Mouse (Mus musculus) neural tube, embryonic 11.5 days (tissue): Measurements from ENCODE around the gene Rad18. TPM values are rescaled to one million over a fixed set of nuclear protein-coding genes. Genes with fewer than 3 reads are reported as not detected.

Source experiments
- ATAC-seq: fragments of 200-750 bp; cut with Nextera tagmentation; 2 replicates; pipeline ENCODE4 v1.8.0; 2017; ENCODE audit warnings: moderate number of reproducible peaks, mild to moderate bottlenecking, moderate TSS enrichment, moderate library complexity; ENCODE audit not compliant: insufficient read depth, low FRiP score, low TSS enrichment
- DNase-seq: peaks from one replicate; pipeline ENCODE4 v3.0.0-alpha.2; 2015; ENCODE audit warnings: low spot score
- H3K27ac ChIP-seq: fragments of 300-500 bp; sonication (generic); 2 replicates; pipeline ENCODE4 v1.5.1; 2014; ENCODE audit warnings: low read depth, mild to moderate bottlenecking, low read length
- H3K27me3 ChIP-seq: fragments of 300-500 bp; sonication (generic); 2 replicates; pipeline ENCODE4 v1.6.1; 2014; ENCODE audit warnings: mild to moderate bottlenecking, low read length, mixed read lengths; ENCODE audit not compliant: control insufficient read depth, insufficient read depth
- H3K36me3 ChIP-seq: fragments of 300-500 bp; sonication (generic); 2 replicates; pipeline ENCODE4 v1.6.1; 2014; ENCODE audit warnings: mild to moderate bottlenecking, low read length, moderate library complexity, mixed read lengths; ENCODE audit not compliant: control insufficient read depth, insufficient read depth
- H3K4me1 ChIP-seq: fragments of 300-500 bp; sonication (generic); 2 replicates; pipeline ENCODE4 v1.6.1; 2014; ENCODE audit warnings: low read length, mixed read lengths; ENCODE audit not compliant: control insufficient read depth, insufficient read depth
- H3K4me2 ChIP-seq: fragments of 300-500 bp; sonication (generic); 2 replicates; pipeline ENCODE4 v1.6.1; 2014; ENCODE audit warnings: low read depth, mild to moderate bottlenecking, moderate library complexity
- H3K4me3 ChIP-seq: fragments of 300-500 bp; sonication (generic); 2 replicates; pipeline ENCODE4 v1.5.1; 2014; ENCODE audit warnings: low read depth, low read length
- H3K9ac ChIP-seq: fragments of 300-500 bp; sonication (generic); 2 replicates; pipeline ENCODE4 v1.6.1; 2014; ENCODE audit warnings: mild to moderate bottlenecking, low read length
- H3K9me3 ChIP-seq: fragments of 300-500 bp; sonication (generic); 2 replicates; pipeline ENCODE4 v1.6.1; 2016; ENCODE audit warnings: low read length; ENCODE audit not compliant: control insufficient read depth
- WGBS: fragments of 180-500 bp; shearing (Covaris S2); extraction: QIAGEN DNeasy Blood & Tissue Kit; methylation state at CpG from one replicate; pipeline ENCODE4 v1.1.7; 2014; 5-methylcytosine and 5-hydroxymethylcytosine counted together
- polyA plus RNA-seq: library from polyadenylated mRNA; unstranded; fragments of >200 nt; fragmentation: Nextera tagmentation; extraction: Ambion mirVana; gene quantifications from 2 replicates; pipeline ENCODE4 v1.2.1, GENCODE M21; 2014

Gene Rad18
- 33.2 and 38.1 TPM in 2 replicates for polyA plus RNA-seq

DNA sequence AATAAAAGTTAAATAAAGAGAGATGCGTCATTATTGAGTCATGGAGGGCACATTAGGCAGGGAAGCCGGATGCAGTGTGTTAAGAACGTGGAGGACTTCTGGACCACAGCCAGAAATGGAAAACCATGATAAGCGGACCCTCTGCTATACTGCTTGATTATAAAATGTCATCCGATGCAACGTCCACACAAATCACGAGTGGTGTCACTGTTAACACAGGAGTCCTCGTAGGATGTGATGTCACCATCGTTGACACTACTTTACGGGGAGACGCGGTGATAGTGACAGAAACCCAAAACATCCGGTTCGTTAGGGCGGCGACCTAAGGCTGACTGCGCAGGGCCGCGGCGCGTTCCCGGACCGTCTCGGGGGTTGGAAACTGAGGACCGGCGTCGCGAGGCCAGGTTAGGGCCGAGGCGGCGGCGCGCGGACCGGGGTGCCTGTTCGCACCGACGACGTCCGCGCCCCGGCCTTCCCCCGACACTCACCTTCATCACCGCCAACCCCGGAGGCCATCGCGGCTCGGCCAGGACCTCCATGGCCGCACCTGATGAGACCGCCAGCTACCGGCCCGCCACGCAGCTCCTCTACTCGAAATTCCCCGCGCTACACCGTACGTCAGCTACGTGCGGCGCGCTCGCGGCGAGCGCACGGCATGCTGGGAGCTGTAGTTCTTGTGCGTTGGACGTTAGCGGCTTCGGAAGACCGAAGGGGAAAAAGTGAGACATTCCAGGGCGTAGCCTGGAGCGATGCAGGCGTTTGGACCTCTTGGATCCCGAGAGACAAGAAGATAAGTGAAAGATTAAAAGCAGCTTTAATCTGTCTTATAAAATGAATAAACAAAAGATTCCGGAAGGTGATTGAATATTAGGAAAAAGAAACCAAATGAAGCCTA, at the start of gene Rad18:
Gene Rad18 (minus strand): TSS at position 631 of the 895 bp plus-strand sequence.
- Histone ChIP-seq H3K4me2 (peak within 1 kb of the TSS; percentile 51), H3K4me3 (peak within 1 kb of the TSS; percentile 77), H3K27ac (no peak within 1 kb of the TSS), H3K9me3 (no peaks in the 10 kb centered on the region), H3K36me3 (no peaks in the 10 kb centered on the region), H3K9ac (peak within 1 kb of the TSS; percentile 76), H3K27me3 (no peaks in the 10 kb centered on the region), H3K4me1 (no peaks in the 10 kb centered on the region)
- ATAC-seq = peak; percentile 92
- peak; percentile 92 for DNase-seq
- under 1% methylated on average over 77 of the region's 77 CpGs for WGBS

DNA sequence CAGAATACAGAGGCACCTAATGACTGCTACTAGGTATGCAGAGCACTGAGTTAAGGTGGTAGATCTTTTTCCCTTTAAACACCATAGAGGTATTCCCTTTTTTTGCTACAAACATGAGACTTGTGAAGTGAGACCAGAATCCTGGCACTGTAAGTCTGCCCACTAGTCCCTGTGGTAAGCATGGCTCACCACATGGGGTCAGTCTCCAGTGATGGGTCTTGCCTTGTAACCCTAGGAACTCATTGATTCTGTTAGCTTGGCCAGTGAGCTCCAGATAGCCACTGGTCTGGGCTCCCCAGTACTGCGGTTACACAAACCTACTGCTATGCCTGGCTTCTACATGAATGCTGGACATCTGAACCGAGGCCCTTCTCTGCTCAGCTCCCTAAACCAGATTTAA, 45.8 kb upstream of the Rad18 start:
- Histone ChIP-seq H3K4me3 (no peak overlapping the region), H3K4me1 (no peaks in the 10 kb centered on the region), H3K4me2 (no peak overlapping the region), H3K27me3 (no peaks in the 10 kb centered on the region), H3K36me3 (peaks cover 10% of the 10 kb centered on the region; the same call in 1 of the 2 replicates), H3K9me3 (no peaks in the 10 kb centered on the region), H3K27ac (no peak overlapping the region), H3K9ac (no peak overlapping the region)
- no peak for ATAC-seq
- no peak for DNase-seq
- WGBS = 87% methylated on average over 2 of the region's 2 CpGs

DNA sequence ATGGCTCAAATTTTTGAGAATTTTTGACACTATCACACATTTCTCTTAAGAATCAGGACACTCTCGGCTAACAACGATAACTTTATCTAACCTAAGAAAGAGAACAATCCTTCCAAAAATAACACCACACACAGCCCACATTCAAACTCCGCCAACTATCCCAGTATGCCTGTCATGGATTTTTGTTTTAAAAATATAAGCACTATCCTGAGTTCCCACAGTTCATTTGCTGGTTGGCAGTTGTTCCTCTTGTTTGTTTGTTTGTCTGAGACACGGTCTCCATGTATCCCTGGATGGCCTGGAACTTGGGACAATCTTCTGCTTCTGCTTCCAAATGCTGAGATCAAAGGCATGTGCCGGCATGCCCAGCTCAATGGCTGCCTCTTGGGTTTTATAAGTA, 45.3 kb upstream of the Rad18 start:
- DNase-seq (no peak), ATAC-seq (no peak)
- Histone ChIP-seq H3K9me3 (no peaks in the 10 kb centered on the region), H3K27me3 (no peaks in the 10 kb centered on the region), H3K36me3 (peaks cover 9% of the 10 kb centered on the region; the same call in 1 of the 2 replicates), H3K9ac (no peak overlapping the region), H3K4me2 (no peak overlapping the region), H3K4me3 (no peak overlapping the region), H3K27ac (no peak overlapping the region), H3K4me1 (no peaks in the 10 kb centered on the region)
- WGBS = 90% methylated on average over 5 of the region's 5 CpGs

DNA sequence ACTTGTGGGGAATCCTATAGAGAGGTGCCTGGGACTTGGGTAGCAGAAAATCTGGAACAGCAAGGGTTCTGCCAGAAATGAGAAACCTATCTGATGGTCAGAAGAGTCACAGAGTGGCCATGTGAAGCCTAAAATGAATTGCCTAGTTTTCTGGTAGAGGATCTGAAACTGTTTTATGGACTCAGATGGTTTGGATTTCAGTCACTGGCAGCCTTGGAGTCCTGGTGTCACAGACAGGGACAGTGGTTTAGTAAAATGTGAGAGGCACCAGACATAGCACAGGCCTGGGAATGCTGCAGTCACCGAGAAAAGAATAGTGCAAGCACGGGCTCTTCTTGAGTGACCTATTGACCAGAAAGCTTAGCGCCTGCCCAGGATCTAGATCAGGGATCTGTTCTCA, 43.1 kb upstream of the Rad18 start:
- no peak overlapping the region for H3K4me3 ChIP-seq
- H3K4me2 ChIP-seq = no peak overlapping the region
- peaks cover 14% of the 10 kb centered on the region; the same call in 1 of the 2 replicates for H3K36me3 ChIP-seq
- no peak overlapping the region for H3K27ac ChIP-seq
- ATAC-seq = no peak
- DNase-seq = no peak
- H3K9me3 ChIP-seq = no peaks in the 10 kb centered on the region
- 100% methylated on average over 3 of the region's 3 CpGs for WGBS
- no peaks in the 10 kb centered on the region for H3K27me3 ChIP-seq
- no peak overlapping the region for H3K9ac ChIP-seq
- no peaks in the 10 kb centered on the region for H3K4me1 ChIP-seq

DNA sequence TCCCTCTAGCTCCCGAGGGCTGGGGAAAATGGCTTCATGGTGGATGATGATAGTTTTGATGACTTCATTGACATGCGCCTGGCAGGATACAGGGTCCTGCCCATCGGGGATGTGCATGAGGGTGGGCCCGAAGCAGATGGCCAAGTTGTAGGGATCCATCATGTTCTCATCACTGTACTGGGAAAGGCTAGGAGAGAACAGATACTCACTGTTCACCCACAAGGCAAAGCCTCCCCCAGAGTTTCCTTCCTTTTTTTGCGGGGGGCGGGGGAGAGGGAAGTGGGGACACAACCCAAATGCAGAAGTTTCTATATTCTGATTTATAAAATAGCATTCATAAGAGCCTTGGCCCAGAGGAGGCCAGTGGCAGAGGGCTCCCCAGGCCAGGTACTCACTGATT, 42.4 kb upstream of the Rad18 start:
- WGBS = 98% methylated on average over 6 of the region's 6 CpGs
- peaks cover 14% of the 10 kb centered on the region for H3K36me3 ChIP-seq

DNA sequence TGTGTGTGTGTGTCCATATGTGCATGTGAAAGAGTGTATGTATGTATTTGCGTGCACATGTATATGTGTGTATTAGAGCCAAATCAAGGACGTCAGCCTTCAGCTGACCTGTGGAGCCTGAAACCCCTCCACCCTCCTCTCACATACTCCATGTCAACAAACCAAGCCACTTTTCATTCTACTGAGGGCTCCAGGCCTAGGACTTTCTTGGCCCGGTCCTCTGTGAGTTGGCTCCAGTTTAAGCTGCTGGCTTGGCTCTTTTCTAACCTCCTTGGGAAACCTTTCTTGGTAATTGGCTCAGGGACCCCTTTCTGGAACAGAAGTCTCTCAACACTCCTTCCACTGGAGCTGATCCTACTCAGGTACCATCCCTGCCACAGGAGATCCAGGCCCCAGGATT, 40.0 kb upstream of the Rad18 start:
- Histone ChIP-seq H3K9ac (no peak overlapping the region), H3K4me1 (no peaks in the 10 kb centered on the region), H3K27ac (no peak overlapping the region), H3K36me3 (peaks cover 17% of the 10 kb centered on the region), H3K9me3 (no peaks in the 10 kb centered on the region), H3K4me3 (no peak overlapping the region), H3K27me3 (no peaks in the 10 kb centered on the region), H3K4me2 (no peak overlapping the region)
- DNase-seq = no peak
- ATAC-seq = no peak
- WGBS = 89% methylated on average over 3 of the region's 3 CpGs

More for the DNA sequence above, 42.4 kb upstream of the Rad18 start:
- Histone ChIP-seq H3K4me2 (no peak overlapping the region), H3K4me1 (no peaks in the 10 kb centered on the region), H3K9ac (no peak overlapping the region), H3K4me3 (no peak overlapping the region), H3K27ac (no peak overlapping the region), H3K9me3 (no peaks in the 10 kb centered on the region), H3K27me3 (no peaks in the 10 kb centered on the region)
- ATAC-seq = no peak
- no peak for DNase-seq

GRCm38 (mm10) chr6:112735054-112735453, 38.6 kb upstream of the Rad18 start:
- ATAC-seq (no peak), DNase-seq (no peak)
- Histone ChIP-seq H3K27ac (no peak overlapping the region), H3K27me3 (no peaks in the 10 kb centered on the region), H3K9ac (no peak overlapping the region), H3K36me3 (peaks cover 18% of the 10 kb centered on the region), H3K4me3 (no peak overlapping the region), H3K4me1 (no peaks in the 10 kb centered on the region), H3K4me2 (no peak overlapping the region), H3K9me3 (no peaks in the 10 kb centered on the region)
- WGBS = 84% methylated on average over 2 of the region's 2 CpGs

DNA sequence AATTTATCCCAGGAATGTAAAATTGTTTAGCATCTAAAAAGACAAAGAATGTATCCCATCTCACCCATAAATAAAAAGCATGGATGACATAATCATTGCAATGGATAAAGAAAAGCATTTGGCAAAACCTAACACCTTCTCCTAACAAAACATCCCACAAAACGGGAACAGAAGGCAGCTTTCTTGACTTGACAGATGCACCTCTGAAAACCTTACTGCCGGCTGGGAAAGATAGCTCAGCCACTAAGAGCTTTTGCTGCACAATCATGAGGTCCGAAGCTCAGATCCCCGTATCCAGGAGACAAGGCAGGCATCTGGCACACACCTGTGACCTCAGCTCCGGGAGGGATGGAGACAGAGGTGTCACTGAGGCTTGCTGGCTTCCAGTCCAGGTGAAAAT, 37.5 kb upstream of the Rad18 start:
- Histone ChIP-seq H3K4me1 (0 out of 2 replicates have a peak, but pooled peaks cover 3% of the 10 kb centered on the region), H3K4me3 (no peak overlapping the region), H3K4me2 (no peak overlapping the region), H3K27ac (no peak overlapping the region), H3K36me3 (peaks cover 18% of the 10 kb centered on the region), H3K9ac (no peak overlapping the region), H3K9me3 (no peaks in the 10 kb centered on the region), H3K27me3 (no peaks in the 10 kb centered on the region)
- 72% methylated on average over 5 of the region's 5 CpGs for WGBS
- DNase-seq = no peak
- ATAC-seq = no peak

DNA sequence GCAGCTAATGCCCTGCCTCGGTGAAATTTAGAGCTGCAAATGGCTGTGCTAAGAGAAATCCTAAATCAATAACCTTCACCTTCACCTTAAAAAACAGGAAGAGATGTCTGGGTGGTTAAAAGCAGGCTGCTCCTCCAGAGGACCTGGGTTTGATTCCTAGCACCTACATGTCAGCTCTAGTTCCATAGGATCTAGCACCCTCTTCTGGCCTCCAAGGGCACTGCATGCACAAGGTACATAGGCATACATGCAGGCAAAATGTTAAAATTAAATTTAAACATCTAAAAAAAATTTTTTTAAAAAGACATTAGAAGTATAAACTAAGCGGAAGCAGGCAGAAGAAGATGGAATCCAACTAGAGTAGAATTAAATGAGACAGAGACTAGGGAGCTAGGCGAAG, 35.9 kb upstream of the Rad18 start:
- H3K4me2 ChIP-seq = no peak overlapping the region
- peaks cover 15% of the 10 kb centered on the region for H3K36me3 ChIP-seq
- no peak overlapping the region for H3K27ac ChIP-seq
- DNase-seq = no peak
- no peaks in the 10 kb centered on the region for H3K27me3 ChIP-seq
- H3K9ac ChIP-seq = no peak overlapping the region
- H3K4me3 ChIP-seq = no peak overlapping the region
- WGBS = 93% methylated on average over 3 of the region's 3 CpGs
- 0 out of 2 replicates have a peak, but pooled peaks cover 3% of the 10 kb centered on the region for H3K4me1 ChIP-seq
- H3K9me3 ChIP-seq = no peaks in the 10 kb centered on the region
- ATAC-seq = no peak
